Mouse (Mus musculus): ENCODE data around the gene Cpn2. TPM values are rescaled to one million over a fixed set of nuclear protein-coding genes. Genes with fewer than 3 reads are reported as not detected.

Gene Cpn2
- total RNA-seq, 4 experiments from 2014 or later: not detected

GRCm38 (mm10) chr16:30280676-30281297, 13.5 kb upstream of the Cpn2 start:
- no peak for DNase-seq (ENCODE audit: low spot score in 2 of 2)

DNA sequence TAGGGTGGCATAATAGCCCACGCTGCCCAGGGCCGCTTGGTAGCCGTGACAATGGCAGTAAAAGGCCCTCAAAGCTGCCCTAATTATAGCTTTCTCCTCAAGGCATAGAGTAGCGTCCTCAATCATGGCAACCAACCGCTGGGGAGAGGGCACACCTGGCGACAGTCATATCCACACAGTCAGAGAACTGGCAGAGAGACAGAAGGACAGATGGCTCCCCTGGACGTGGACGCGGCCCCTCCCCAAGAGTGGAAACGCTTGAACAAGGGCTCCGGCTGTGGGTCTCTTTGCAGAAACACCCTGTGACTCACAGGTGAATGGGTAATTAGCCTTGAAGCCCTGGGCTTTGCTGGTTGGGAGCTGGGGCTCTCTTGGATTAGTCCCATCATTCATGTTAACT, 11.1 kb upstream of the Cpn2 start:
- no peak for DNase-seq (ENCODE audit: low spot score in 2 of 2)

DNA sequence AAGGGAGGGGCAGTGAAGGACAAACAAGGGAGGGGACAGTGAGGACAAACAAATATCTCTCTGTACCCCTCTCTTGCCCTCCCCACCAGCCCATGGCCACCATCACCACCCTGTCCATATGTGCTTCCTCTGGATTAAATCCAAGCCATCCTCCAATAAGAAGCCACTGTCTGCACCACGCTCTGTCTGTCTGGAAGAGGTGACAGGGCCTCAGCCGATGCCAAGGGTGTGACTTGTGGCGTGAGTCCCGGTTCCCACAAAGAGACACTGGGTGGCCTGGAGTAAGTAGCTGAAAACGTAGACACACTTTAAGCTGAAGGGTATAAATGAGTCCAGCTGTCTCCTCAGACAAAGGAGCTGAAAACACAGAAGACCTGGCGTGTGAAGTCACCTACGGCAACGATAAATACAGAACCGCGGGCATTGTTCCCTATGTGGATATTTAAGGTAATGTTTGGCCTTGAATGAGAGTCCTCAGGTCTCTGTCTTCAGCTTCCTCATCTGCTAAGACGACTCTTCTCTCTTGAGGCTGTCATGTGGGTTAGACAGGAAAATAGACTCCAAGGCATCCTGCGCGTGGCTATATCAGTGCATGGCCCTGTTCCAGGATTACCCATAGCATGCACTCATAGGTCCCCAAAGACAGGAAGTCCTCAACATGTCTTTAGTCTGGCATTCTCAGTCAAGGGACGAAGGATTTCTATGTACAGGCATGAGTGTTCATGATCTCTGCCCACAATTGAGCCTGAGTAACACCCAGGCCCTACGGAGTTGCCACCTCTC, 8.4 kb upstream of the Cpn2 start:
- DNase-seq (ENCODE audit: low spot score in 2 of 2): no peak

DNA sequence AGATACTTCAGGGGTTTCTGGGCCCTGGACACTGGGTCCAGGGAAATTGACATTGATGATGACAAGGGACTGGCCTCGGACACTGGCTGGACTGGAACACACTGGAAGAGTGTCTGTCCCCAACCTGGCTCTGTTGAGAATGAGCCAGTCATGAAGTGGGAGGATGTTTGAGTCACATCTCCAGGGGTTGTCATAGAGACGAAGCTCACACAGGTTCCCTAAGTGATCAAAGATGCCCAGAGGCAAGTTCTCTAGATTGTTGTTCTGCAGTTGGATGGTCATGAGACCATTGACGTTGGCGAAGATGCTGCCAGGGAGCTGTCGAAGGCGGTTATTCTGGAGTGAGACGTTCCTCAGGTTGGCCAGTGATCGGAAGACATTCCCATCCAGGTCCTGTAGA, 5.8 kb upstream of the Cpn2 start:
- DNase-seq (ENCODE audit: low spot score in 2 of 2): no peak

GRCm38 (mm10) chr16:30271941-30272595, 4.8 kb upstream of the Cpn2 start:
- DNase-seq (ENCODE audit: low spot score in 2 of 2): peak; percentile 9 to 17

GRCm38 (mm10) chr16:30271223-30271761, 4.0 kb upstream of the Cpn2 start:
- no peak for DNase-seq (ENCODE audit: low spot score in 2 of 2)

DNA sequence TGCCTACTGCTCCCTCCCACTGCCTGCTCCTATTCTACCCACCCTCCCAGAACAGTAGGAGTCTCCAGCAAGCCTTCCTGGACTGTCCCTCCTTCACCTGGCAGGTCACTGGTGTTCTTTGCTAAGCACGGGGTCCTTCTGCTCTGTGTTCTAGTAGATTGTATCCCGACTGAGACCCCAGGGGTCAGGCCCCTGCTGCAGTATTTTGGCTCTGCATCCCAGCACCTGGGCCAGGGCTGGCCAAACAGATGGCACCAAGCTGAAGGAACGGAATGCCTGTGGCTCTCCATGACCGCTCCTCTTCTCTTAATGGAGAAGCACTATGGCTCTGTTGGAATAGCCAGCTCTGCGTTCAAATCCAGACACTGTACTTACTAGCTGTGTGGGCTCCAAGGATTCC, 738 bp downstream of the Cpn2 start:
- no peak for DNase-seq (ENCODE audit: low spot score in 2 of 2)

- DNase-seq (ENCODE audit: low spot score in 2 of 2): no peak
Observed at GRCm38 (mm10) chr16:30265611-30266010, 1.7 kb downstream of the Cpn2 start.

GRCm38 (mm10) chr16:30263156-30263555, 4.1 kb downstream of the Cpn2 start:
- no peak for DNase-seq (ENCODE audit: low spot score in 2 of 2)

DNA sequence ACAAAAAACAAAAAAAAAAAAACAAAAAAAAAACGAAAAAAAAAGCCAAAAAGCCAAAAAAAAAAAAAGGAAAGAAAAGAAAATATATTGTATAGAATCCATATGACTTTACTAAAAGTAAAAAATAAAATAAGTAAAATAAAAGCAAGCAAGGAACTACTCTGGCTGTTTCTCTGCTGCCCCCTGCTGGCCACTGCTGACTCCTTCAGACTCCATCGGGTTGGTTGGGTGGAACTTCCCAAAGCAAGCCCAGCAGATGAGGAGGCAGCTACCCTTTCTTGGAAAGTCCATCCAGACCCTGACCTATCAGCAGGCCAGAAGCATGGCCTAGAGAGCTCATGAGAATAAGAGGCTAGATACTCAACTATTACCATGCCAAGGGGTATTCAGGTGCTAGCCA, 4.6 kb downstream of the Cpn2 start:
- DNase-seq (ENCODE audit: low spot score in 2 of 2): peak in 1 of 2 experiments; percentile 66

DNA sequence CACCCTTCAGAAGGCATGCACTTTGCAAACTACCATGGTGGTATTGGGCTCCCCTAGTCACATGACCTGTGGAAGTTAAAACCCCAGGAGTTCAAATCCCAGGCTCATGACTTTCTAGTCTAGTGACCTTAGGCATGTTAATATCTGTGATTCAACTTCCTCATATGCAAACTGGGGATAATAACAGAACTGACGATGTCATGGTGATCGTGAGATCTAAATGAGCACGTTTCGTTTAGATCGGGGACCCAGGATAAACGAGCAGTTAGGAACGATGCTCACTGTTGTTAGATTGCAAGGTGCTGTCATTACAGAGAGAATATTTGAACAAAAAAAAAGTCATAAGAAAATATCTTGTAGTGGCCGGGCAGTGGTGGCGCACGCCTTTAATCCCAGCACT, 5.1 kb downstream of the Cpn2 start:
- DNase-seq (ENCODE audit: low spot score in 2 of 2): no peak

DNA sequence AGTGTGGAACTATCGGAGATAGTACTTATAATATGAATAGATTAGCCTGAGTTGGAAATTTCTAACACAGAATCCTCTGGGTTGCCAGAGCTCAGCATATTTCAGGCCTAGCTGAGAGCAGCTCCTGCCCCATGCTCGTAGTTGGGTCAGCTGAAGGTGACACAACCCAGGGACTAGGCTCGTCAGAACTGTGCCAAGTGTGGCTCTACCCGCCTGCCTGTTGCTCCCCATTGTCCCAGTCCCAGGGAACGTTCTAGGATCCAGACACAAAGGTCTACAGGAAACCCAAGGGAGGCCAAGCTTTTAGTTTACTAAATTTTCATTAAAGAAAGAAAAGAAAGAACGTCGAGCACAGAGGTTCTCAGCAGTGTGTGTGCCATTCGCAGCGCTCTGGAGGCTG, 6.0 kb downstream of the Cpn2 start:
- no peak for DNase-seq (ENCODE audit: low spot score in 2 of 2)

DNA sequence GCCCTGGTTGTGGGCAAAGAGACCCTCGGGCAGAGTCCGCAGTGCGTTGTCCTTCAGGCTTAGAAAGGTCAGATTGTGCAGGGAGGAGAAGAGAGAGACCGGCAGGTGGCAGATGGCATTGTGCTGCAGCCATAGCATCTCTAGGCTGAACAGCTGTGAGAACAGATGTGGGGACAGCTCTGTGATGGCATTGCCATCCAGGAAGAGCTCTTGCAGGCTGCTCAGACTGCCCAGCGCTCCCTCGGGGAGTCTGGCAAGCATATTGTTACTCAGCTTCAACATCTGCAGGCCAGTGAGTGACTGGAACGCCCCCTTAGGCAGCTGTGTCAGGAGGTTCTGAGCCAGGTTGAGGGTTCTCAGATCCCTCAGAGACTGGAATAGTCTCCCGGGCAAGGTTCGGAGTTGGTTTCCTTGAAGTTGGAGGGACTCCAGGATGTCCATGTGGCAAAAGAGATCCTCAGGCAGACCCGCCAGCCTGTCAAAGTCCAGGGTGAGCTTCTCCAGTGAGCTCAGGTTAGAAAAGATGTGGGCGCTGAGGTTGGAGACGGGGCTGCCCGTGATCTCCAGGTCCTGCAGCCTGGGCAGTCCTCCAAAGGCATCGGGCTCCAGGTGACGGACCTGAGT, 7.2 kb downstream of the Cpn2 start:
- no peak for DNase-seq (ENCODE audit: low spot score in 2 of 2)

- DNase-seq (ENCODE audit: low spot score in 2 of 2): no peak
Observed at GRCm38 (mm10) chr16:30259444-30259843, 7.9 kb downstream of the Cpn2 start.

DNA sequence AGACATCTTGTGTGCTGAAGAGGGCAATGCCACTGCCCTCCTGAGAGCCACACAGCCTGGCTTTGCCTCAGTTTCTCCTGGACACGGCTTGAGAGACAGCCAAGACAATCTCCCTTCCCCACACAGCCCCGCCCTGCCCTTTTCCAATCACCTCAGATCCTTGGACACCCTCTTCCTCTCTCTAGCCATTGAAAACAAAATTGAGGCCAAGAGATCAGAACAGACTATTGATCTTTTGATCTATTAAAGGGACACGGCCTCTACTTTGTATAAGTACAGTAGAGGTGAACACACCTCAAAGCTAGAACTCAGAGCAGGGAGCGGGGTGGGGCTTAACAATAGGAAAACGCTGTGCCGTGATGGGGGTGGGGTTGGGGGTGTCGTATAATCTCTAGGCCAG, 8.9 kb downstream of the Cpn2 start:
- DNase-seq (ENCODE audit: low spot score in 2 of 2): no peak

GRCm38 (mm10) chr16:30257718-30258117, 9.6 kb downstream of the Cpn2 start:
- no peak for DNase-seq (ENCODE audit: low spot score in 2 of 2)

- DNase-seq (ENCODE audit: low spot score in 2 of 2): no peak
Observed at GRCm38 (mm10) chr16:30255061-30255460, 12.2 kb downstream of the Cpn2 start.

DNA sequence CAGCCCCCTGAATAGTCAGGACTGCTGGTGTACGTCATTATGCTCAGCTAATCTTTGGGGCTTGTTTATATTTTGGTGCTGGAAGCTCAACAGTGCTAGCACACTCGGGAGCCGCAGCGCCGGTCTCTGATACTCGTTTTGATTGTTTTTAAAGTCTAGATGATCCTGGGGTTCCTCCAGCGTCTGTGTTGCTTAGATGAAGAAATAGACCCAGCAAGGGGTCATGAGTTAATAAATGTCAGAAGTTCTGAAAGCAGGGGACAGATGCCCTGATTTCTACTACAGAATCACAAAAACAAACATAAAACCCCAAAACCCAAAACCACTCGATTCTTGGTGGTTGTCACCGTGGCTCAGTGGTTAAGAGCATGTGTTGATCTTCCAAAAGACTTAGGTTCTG, 13.4 kb downstream of the Cpn2 start:
- DNase-seq (ENCODE audit: low spot score in 2 of 2): no peak

DNA sequence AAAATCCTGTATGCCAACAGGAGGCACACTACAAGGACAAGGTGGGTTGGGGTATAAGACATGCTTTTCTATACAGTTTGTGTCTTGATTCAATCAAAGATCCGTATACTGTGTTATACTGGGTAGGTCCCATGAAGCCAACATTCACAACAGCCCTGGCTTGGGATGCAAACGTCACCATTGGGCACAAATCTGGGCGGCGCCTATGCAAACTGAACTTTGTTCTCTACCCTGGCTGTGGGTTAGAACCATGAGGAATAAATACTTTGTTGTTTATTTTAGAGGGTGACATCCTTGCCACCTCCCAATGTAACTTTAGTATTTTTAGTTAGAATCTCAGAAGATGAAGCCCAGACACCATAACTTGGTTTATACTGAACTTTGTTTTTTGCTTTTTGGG, 13.9 kb downstream of the Cpn2 start:
- DNase-seq (ENCODE audit: low spot score in 2 of 2): no peak

GRCm38 (mm10) chr16:30252003-30252418, 15.3 kb downstream of the Cpn2 start:
- peak; percentile 53 to 79 for DNase-seq (ENCODE audit: low spot score in 2 of 2)

DNA sequence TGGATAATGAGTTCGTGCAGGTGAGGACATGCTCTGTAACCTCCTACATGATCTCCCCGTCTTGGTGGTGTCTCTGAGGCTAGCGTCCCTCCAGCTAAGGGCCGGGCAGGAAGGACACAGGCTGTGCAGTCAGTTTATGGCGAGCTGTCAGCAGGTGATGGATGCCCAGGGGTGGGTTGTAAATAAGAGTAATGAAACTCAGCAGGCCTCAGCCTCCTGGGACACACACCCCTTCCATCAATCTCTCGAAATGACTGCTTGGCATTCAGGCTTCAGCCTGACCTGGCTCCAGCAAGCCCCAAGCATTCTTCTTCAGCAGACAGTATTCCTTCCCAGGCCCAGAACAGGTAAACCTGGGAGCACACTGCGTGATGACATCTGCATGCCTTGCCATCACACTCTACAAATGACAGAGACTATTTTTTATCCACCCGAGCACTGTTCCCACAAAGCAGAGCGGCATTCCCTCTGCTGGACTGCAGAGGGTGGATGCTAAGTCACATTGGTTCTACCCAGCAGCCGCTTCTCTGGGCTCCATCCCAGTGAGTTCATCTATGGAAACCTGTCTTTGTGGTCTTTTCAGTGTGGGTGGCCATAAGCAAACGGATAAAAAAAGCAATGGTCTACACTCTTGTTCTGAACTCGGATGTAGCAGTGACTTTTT, 23.1 kb downstream of the Cpn2 start:
- no peak for DNase-seq (ENCODE audit: low spot score in 2 of 2)
